Mouse (Mus musculus) hindbrain, embryonic 13.5 days (tissue): ENCODE data around the gene Dolpp1. TPM values are rescaled to one million over a fixed set of nuclear protein-coding genes. Genes with fewer than 3 reads are reported as not detected.
A peak's percentile ranks its signal among the peaks of the same experiment; 100 is the strongest.

Experiments used
- ATAC-seq: fragments of 200-750 bp; cut with Nextera tagmentation; 2 replicates; pipeline ENCODE4 v1.8.0; 2017; ENCODE audit warnings: moderate TSS enrichment; ENCODE audit not compliant: low FRiP score
- H3K27ac ChIP-seq: fragments of 300-500 bp; sonication (generic); 2 replicates; pipeline ENCODE4 v1.5.1; 2015; ENCODE audit warnings: inconsistent platforms, mild to moderate bottlenecking, moderate library complexity
- H3K27me3 ChIP-seq: fragments of 300-500 bp; sonication (generic); 2 replicates; pipeline ENCODE4 v1.6.1; 2015; ENCODE audit warnings: mild to moderate bottlenecking, inconsistent platforms
- H3K36me3 ChIP-seq: fragments of 300-500 bp; sonication (generic); 2 replicates; pipeline ENCODE4 v1.6.1; 2015; ENCODE audit warnings: mild to moderate bottlenecking, inconsistent platforms
- H3K4me1 ChIP-seq: fragments of 300-500 bp; sonication (generic); replicated peaks from 2 replicates; pipeline ENCODE4 v1.6.1; 2015; ENCODE audit warnings: inconsistent platforms
- H3K4me2 ChIP-seq: fragments of 300-500 bp; sonication (generic); 2 replicates; pipeline ENCODE4 v1.6.1; 2015; ENCODE audit warnings: inconsistent platforms, mild to moderate bottlenecking, moderate library complexity
- H3K4me3 ChIP-seq: fragments of 300-500 bp; sonication (generic); 2 replicates; pipeline ENCODE4 v1.5.1; 2015; ENCODE audit warnings: mild to moderate bottlenecking, inconsistent platforms
- H3K9ac ChIP-seq: fragments of 300-500 bp; sonication (generic); 2 replicates; pipeline ENCODE4 v1.6.1; 2015; ENCODE audit warnings: mild to moderate bottlenecking, inconsistent platforms
- H3K9me3 ChIP-seq: fragments of 300-500 bp; sonication (generic); 2 replicates; pipeline ENCODE4 v1.6.1; 2016; ENCODE audit warnings: inconsistent platforms
- whole genome bisulfite sequencing: fragments of 180-500 bp; shearing (Covaris S2); methylation state at CpG from one replicate; pipeline ENCODE4 v1.1.7; 2015; 5-methylcytosine and 5-hydroxymethylcytosine counted together
- polyA plus RNA-seq: library from polyadenylated mRNA; unstranded; fragments of >200 nt; fragmentation: Nextera tagmentation; extraction: Ambion mirVana; gene quantifications from 2 replicates; pipeline ENCODE4 v1.2.1, GENCODE M21; 2015

Dolpp1 gene
- polyA plus RNA-seq, 1 experiment from 2014 or later, result 51.2 TPM

DNA sequence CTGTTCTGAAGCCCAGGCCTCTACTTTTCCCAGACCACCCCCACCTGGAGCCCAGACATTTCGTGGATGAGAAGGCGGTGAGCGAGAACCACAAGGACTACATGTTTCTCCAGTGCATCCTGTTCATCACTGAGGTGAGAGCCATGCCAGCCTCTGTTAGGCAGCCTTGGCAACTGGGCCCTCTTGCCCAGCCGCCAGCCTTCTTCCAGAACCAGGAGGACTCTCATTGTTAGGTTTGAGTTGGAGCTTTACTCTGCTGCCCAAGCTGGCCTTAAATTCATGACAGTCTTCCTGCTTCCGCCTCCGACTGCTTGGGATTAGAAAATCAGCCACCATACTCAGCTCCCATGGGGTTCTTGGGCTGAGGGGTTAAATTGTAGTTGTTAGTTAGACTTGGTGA lies 47.6 kb downstream of the Dolpp1 start:
- ATAC-seq, result no peak
- 96% methylated on average over 6 of the region's 6 CpGs for WGBS
- H3K27ac ChIP-seq, result peak overlapping the region; percentile 94
- peaks cover 53% of the 10 kb centered on the region for H3K36me3 ChIP-seq
- H3K27me3 ChIP-seq, result no peaks in the 10 kb centered on the region
- no peak overlapping the region for H3K4me2 ChIP-seq
- H3K9me3 ChIP-seq, result no peaks in the 10 kb centered on the region
- H3K9ac ChIP-seq, result no peak overlapping the region
- no peak overlapping the region for H3K4me3 ChIP-seq
- peaks cover 50% of the 10 kb centered on the region for H3K4me1 ChIP-seq

- Histone ChIP-seq H3K4me1 (peaks cover 56% of the 10 kb centered on the region), H3K36me3 (peaks cover 54% of the 10 kb centered on the region), H3K9me3 (no peaks in the 10 kb centered on the region), H3K27ac (peak overlapping the region; percentile 94), H3K4me3 (no peak overlapping the region), H3K27me3 (no peaks in the 10 kb centered on the region), H3K9ac (peak overlapping the region; percentile 31; the same call in 1 of the 2 replicates), H3K4me2 (no peak overlapping the region)
- WGBS, result 56% methylated on average over 3 of the region's 3 CpGs
- no peak for ATAC-seq
Observed at GRCm38 (mm10) chr2:30440211-30440700, 48.2 kb downstream of the Dolpp1 start.

DNA sequence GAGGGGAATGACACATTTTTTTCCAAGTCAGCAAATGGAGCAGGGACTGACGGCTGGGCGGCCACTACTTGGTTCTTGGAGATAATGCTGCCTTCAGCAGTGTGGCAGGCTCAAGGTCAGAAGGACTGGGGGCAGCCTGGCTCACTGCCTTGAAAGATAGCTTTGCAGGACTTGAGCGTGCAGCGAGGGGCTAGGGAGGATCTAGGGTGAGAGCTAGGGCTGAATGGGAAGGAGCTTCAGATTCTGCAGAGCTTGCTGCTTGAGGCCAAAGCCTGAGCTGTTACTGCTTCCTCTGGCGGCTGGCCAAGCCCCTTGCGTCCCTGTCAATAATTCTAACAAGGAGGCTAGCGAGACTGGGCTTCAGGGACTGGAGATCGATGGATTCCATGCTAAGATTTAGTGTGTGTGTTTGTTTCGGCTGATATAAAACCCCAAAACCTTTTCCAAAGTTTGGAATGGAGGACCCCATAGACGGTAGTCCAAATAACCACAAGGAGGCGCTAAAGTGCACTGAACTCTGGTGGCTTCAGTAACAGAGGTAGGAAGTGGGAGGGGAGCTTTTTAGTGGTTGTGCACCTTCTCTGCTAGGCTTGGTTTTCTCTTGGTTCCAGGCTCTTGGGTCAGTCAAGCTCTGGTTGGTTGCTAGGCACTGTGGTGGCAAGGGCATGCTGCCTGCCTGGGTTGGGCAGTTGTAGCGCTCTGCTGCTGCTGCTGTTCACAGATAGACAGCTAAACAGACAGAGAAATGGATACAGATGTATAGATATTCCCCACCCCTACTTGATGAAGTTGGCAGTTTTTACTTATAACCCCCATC lies 48.9 kb downstream of the Dolpp1 start:
- Histone ChIP-seq H3K27ac (peak overlapping the region; percentile 94), H3K4me1 (peaks cover 62% of the 10 kb centered on the region), H3K9me3 (no peaks in the 10 kb centered on the region), H3K36me3 (peaks cover 58% of the 10 kb centered on the region), H3K4me2 (peak overlapping the region; percentile 36), H3K9ac (peak overlapping the region; percentile 59), H3K4me3 (no peak overlapping the region), H3K27me3 (no peaks in the 10 kb centered on the region)
- WGBS, result 19% methylated on average over 12 of the region's 12 CpGs
- ATAC-seq, result 0 out of 2 replicates have a peak, but pooled peaks have one; percentile 14

GRCm38 (mm10) chr2:30441518-30442497 lies 49.8 kb downstream of the Dolpp1 start:
- peaks cover 61% of the 10 kb centered on the region for H3K36me3 ChIP-seq

DNA sequence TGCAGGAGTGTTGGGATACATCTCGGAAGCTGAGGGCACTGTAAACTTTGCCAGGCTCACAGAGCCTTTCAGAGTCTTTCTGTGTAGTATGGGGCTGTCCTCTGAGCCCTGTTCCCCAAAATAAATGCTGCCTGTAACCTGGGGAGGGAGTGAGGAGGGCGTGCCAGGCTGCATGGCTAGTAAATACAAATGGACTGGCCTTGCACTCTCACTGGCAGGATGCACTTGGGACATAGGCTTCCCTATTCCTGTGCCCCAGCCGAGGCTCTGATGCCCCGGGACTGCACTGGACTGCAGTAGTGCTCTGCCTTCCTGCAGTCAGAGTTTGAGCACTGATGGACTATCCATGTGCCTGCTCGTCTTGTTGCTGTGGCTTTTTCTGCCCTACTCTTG lies 50.4 kb downstream of the Dolpp1 start:
- H3K36me3 ChIP-seq, result peaks cover 61% of the 10 kb centered on the region
- no peaks in the 10 kb centered on the region for H3K9me3 ChIP-seq
- peak overlapping the region; percentile 59 for H3K9ac ChIP-seq
- no peaks in the 10 kb centered on the region for H3K27me3 ChIP-seq
- peak; percentile 2; the same call in 1 of the 2 replicates for ATAC-seq
- H3K4me1 ChIP-seq, result peaks cover 62% of the 10 kb centered on the region
- 47% methylated on average over 5 of the region's 5 CpGs for WGBS
- H3K4me2 ChIP-seq, result peak overlapping the region; percentile 36
- H3K27ac ChIP-seq, result peak overlapping the region; percentile 94
- H3K4me3 ChIP-seq, result no peak overlapping the region

More at GRCm38 (mm10) chr2:30441518-30442497, 49.8 kb downstream of the Dolpp1 start:
- Histone ChIP-seq H3K27me3 (no peaks in the 10 kb centered on the region), H3K9me3 (no peaks in the 10 kb centered on the region), H3K4me2 (peak overlapping the region; percentile 36), H3K4me1 (peaks cover 62% of the 10 kb centered on the region), H3K9ac (peak overlapping the region; percentile 59), H3K4me3 (no peak overlapping the region), H3K27ac (peak overlapping the region; percentile 94)
- 4% methylated on average over 15 of the region's 15 CpGs for WGBS
- ATAC-seq, result peak; percentile 72

DNA sequence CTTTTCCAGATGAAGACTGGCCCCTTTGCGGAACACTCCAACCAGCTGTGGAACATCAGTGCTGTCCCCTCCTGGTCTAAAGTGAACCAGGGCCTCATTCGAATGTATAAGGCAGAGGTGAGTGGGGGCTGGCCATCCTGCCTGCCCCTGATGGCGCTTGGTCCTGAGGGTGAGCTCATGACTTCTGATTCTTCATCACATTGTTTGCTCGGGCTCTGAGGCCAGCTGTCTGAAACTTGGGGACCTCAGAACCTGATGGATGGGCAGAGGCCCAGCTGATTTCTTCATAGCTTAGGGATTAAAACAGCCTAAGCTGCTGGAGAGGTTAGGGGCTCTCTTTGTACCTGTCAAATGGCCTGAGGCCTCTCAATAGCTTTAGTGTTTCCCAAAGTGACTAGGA lies 51.2 kb downstream of the Dolpp1 start:
- no peak overlapping the region for H3K4me2 ChIP-seq
- 81% methylated on average over 4 of the region's 4 CpGs for WGBS
- ATAC-seq, result no peak
- no peaks in the 10 kb centered on the region for H3K27me3 ChIP-seq
- peak overlapping the region; percentile 59 for H3K9ac ChIP-seq
- H3K9me3 ChIP-seq, result no peaks in the 10 kb centered on the region
- H3K27ac ChIP-seq, result peak overlapping the region; percentile 94
- no peak overlapping the region for H3K4me3 ChIP-seq
- peaks cover 62% of the 10 kb centered on the region for H3K4me1 ChIP-seq
- peaks cover 61% of the 10 kb centered on the region for H3K36me3 ChIP-seq

GRCm38 (mm10) chr2:30444006-30444405 lies 52.0 kb downstream of the Dolpp1 start:
- Histone ChIP-seq H3K4me3 (no peak overlapping the region), H3K9me3 (no peaks in the 10 kb centered on the region), H3K27ac (peak overlapping the region; percentile 94), H3K9ac (0 out of 2 replicates have a peak overlapping the region, but pooled peaks have one; percentile 15), H3K4me2 (no peak overlapping the region), H3K4me1 (peaks cover 62% of the 10 kb centered on the region), H3K27me3 (no peaks in the 10 kb centered on the region), H3K36me3 (peaks cover 58% of the 10 kb centered on the region)
- WGBS, result 77% methylated on average over 5 of the region's 5 CpGs
- ATAC-seq, result no peak

GRCm38 (mm10) chr2:30444450-30444849 lies 52.4 kb downstream of the Dolpp1 start:
- Histone ChIP-seq H3K9me3 (no peaks in the 10 kb centered on the region), H3K4me1 (peaks cover 62% of the 10 kb centered on the region), H3K4me3 (no peak overlapping the region), H3K27ac (peak overlapping the region; percentile 94; the same call in 1 of the 2 replicates), H3K4me2 (no peak overlapping the region), H3K9ac (0 out of 2 replicates have a peak overlapping the region, but pooled peaks have one; percentile 15), H3K27me3 (no peaks in the 10 kb centered on the region), H3K36me3 (peaks cover 58% of the 10 kb centered on the region)
- no peak for ATAC-seq

GRCm38 (mm10) chr2:30445312-30445711 lies 53.3 kb downstream of the Dolpp1 start:
- Histone ChIP-seq H3K4me3 (no peak overlapping the region), H3K4me2 (no peak overlapping the region), H3K27ac (peak overlapping the region; percentile 55), H3K9ac (no peak overlapping the region; the same call in 1 of the 2 replicates), H3K36me3 (peaks cover 61% of the 10 kb centered on the region), H3K27me3 (no peaks in the 10 kb centered on the region), H3K4me1 (peaks cover 55% of the 10 kb centered on the region), H3K9me3 (no peaks in the 10 kb centered on the region; the same call in 1 of the 2 replicates)
- 23% methylated on average over 2 of the region's 2 CpGs for WGBS
- no peak for ATAC-seq

- 84% methylated on average over 10 of the region's 10 CpGs for WGBS
- peak overlapping the region; percentile 35; the same call in 1 of the 2 replicates for H3K27ac ChIP-seq
- no peak overlapping the region for H3K4me2 ChIP-seq
- no peaks in the 10 kb centered on the region; the same call in 1 of the 2 replicates for H3K9me3 ChIP-seq
- no peak for ATAC-seq
- H3K36me3 ChIP-seq, result peaks cover 64% of the 10 kb centered on the region
- no peak overlapping the region for H3K9ac ChIP-seq
- no peaks in the 10 kb centered on the region for H3K27me3 ChIP-seq
- no peak overlapping the region for H3K4me3 ChIP-seq
- peaks cover 36% of the 10 kb centered on the region for H3K4me1 ChIP-seq
Observed at GRCm38 (mm10) chr2:30446891-30447826, 55.1 kb downstream of the Dolpp1 start.

DNA sequence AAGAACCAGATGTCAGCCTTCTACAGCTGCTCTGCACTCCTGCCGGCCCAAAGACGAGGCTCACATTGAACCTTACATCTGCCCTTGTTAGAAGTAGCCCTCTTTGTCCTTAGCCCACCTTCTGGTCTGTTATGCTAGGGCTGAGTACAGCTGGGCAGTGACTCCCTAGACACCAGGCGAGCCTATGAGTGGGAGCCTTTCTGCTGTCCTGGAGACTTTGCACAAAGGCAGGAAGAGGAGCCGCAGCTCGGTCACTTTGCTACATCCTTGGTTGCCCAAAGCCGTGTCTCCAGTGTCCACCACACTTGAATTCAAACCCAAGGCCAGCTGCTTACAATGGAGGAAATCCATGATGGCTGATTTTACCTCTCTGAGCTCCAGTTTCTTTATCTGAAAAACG lies 56.3 kb downstream of the Dolpp1 start:
- H3K27me3 ChIP-seq, result no peaks in the 10 kb centered on the region
- peaks cover 24% of the 10 kb centered on the region for H3K4me1 ChIP-seq
- H3K4me3 ChIP-seq, result no peak overlapping the region
- H3K4me2 ChIP-seq, result no peak overlapping the region
- H3K9ac ChIP-seq, result no peak overlapping the region
- WGBS, result 92% methylated on average over 7 of the region's 7 CpGs
- no peak overlapping the region for H3K27ac ChIP-seq
- no peaks in the 10 kb centered on the region; the same call in 1 of the 2 replicates for H3K9me3 ChIP-seq
- peaks cover 60% of the 10 kb centered on the region for H3K36me3 ChIP-seq
- no peak for ATAC-seq
